Mouse (Mus musculus): ENCODE results near the gene Gucy2e. TPM values are rescaled to one million over a fixed set of nuclear protein-coding genes. Genes with fewer than 3 reads are reported as not detected.

The Gucy2e gene
- polyA plus RNA-seq, 1 experiment from 2014 or later = 0.62 TPM

GRCm38 (mm10) chr11:69172606-69173005 is 64.2 kb downstream of the Gucy2e start:
- no peaks in the 10 kb centered on the region for H3K36me3 ChIP-seq
- no peaks in the 10 kb centered on the region for H3K4me1 ChIP-seq
- no peak overlapping the region for H3K9ac ChIP-seq
- H3K4me3 ChIP-seq = no peak overlapping the region
- H3K4me2 ChIP-seq = no peak overlapping the region
- no peak overlapping the region for H3K27ac ChIP-seq
- no peaks in the 10 kb centered on the region for H3K9me3 ChIP-seq
- no peaks in the 10 kb centered on the region for H3K27me3 ChIP-seq
- no peak for ATAC-seq (ENCODE audit: insufficient number of reproducible peaks, insufficient read depth, low FRiP score, low TSS enrichment, low read depth)
- 89% methylated on average over 2 of the region's 2 CpGs for WGBS

GRCm38 (mm10) chr11:69171626-69172025 is 65.2 kb downstream of the Gucy2e start:
- no peaks in the 10 kb centered on the region for H3K4me1 ChIP-seq
- no peak overlapping the region for H3K9ac ChIP-seq
- H3K4me2 ChIP-seq = no peak overlapping the region
- 30% methylated on average over 7 of the region's 7 CpGs for WGBS
- H3K36me3 ChIP-seq = no peaks in the 10 kb centered on the region
- no peak overlapping the region for H3K27ac ChIP-seq
- no peaks in the 10 kb centered on the region for H3K9me3 ChIP-seq
- no peak overlapping the region for H3K4me3 ChIP-seq
- H3K27me3 ChIP-seq = no peaks in the 10 kb centered on the region
- ATAC-seq (ENCODE audit: insufficient number of reproducible peaks, insufficient read depth, low FRiP score, low TSS enrichment, low read depth) = no peak

GRCm38 (mm10) chr11:69169313-69169712 is 67.5 kb downstream of the Gucy2e start:
- H3K9me3 ChIP-seq = no peaks in the 10 kb centered on the region
- no peak for ATAC-seq (ENCODE audit: insufficient number of reproducible peaks, insufficient read depth, low FRiP score, low TSS enrichment, low read depth)
- 82% methylated on average over 12 of the region's 12 CpGs for WGBS

More at GRCm38 (mm10) chr11:69169313-69169712, 67.5 kb downstream of the Gucy2e start:
- H3K4me3 ChIP-seq = no peak overlapping the region
- peaks cover 16% of the 10 kb centered on the region; the same call in 1 of the 2 replicates for H3K27me3 ChIP-seq
- no peaks in the 10 kb centered on the region for H3K36me3 ChIP-seq
- H3K9ac ChIP-seq = no peak overlapping the region
- no peak overlapping the region for H3K27ac ChIP-seq
- H3K4me2 ChIP-seq = no peak overlapping the region
- no peaks in the 10 kb centered on the region for H3K4me1 ChIP-seq

Other genes with a start within 250 kb of the Gucy2e start
- gene Pfas, start 228.6 kb downstream of the Gucy2e start, polyA plus RNA-seq (2015; fragmentation: Nextera tagmentation; extraction: Ambion mirVana) = 42.7 and 44.4 TPM in 2 replicates
- 53.5 and 55.8 TPM in 2 replicates for gene Ctc1, start 221.1 kb downstream of the Gucy2e start, polyA plus RNA-seq (2015; fragmentation: Nextera tagmentation; extraction: Ambion mirVana)
- 152 and 153 TPM in 2 replicates for gene Aurkb, start 191.4 kb downstream of the Gucy2e start, polyA plus RNA-seq (2015; fragmentation: Nextera tagmentation; extraction: Ambion mirVana)
- 8.9 and 10.3 TPM in 2 replicates for gene Borcs6, start 177.3 kb downstream of the Gucy2e start, polyA plus RNA-seq (2015; fragmentation: Nextera tagmentation; extraction: Ambion mirVana)
- 47.2 and 48.2 TPM in 2 replicates for gene Tmem107, start 166.2 kb downstream of the Gucy2e start, polyA plus RNA-seq (2015; fragmentation: Nextera tagmentation; extraction: Ambion mirVana)
- 91.5 and 101 TPM in 2 replicates for gene Vamp2, start 148.5 kb downstream of the Gucy2e start, polyA plus RNA-seq (2015; fragmentation: Nextera tagmentation; extraction: Ambion mirVana)
- gene Per1, start 141.8 kb downstream of the Gucy2e start, polyA plus RNA-seq (2015; fragmentation: Nextera tagmentation; extraction: Ambion mirVana) = 11.1 and 11.5 TPM in 2 replicates
- gene Hes7, start 116.6 kb downstream of the Gucy2e start, polyA plus RNA-seq (2015; fragmentation: Nextera tagmentation; extraction: Ambion mirVana) = 0.44 and 0.47 TPM in 2 replicates
- gene 9130213A22Rik, start 114.4 kb downstream of the Gucy2e start, polyA plus RNA-seq (2015; fragmentation: Nextera tagmentation; extraction: Ambion mirVana) = 0.13 and 0.17 TPM in 2 replicates
- 1.1 TPM in 2 replicates for gene Aloxe3, start 111.1 kb downstream of the Gucy2e start, polyA plus RNA-seq (2015; fragmentation: Nextera tagmentation; extraction: Ambion mirVana)
- gene Alox12b, start 80.0 kb downstream of the Gucy2e start, polyA plus RNA-seq (2015; fragmentation: Nextera tagmentation; extraction: Ambion mirVana) = 0.21 TPM in 1 of 2 replicates, not detected in the other
- 0.23 and 0.52 TPM in 2 replicates for gene Alox8, start 39.2 kb downstream of the Gucy2e start, polyA plus RNA-seq (2015; fragmentation: Nextera tagmentation; extraction: Ambion mirVana)
- 30.4 and 33.8 TPM in 2 replicates for gene Cntrob, start 86.7 kb upstream of the Gucy2e start, polyA plus RNA-seq (2015; fragmentation: Nextera tagmentation; extraction: Ambion mirVana)
- gene Trappc1, start 86.9 kb upstream of the Gucy2e start, polyA plus RNA-seq (2015; fragmentation: Nextera tagmentation; extraction: Ambion mirVana) = 177 and 187 TPM in 2 replicates
- gene Kcnab3, start 89.2 kb upstream of the Gucy2e start, polyA plus RNA-seq (2015; fragmentation: Nextera tagmentation; extraction: Ambion mirVana) = 1.8 and 2.5 TPM in 2 replicates
- 24.7 and 26.4 TPM in 2 replicates for gene Rnf227, start 103.4 kb upstream of the Gucy2e start, polyA plus RNA-seq (2015; fragmentation: Nextera tagmentation; extraction: Ambion mirVana)
- 135 and 142 TPM in 2 replicates for gene Chd3, start 132.4 kb upstream of the Gucy2e start, polyA plus RNA-seq (2015; fragmentation: Nextera tagmentation; extraction: Ambion mirVana)
- 145 and 150 TPM in 2 replicates for gene Naa38, start 158.5 kb upstream of the Gucy2e start, polyA plus RNA-seq (2015; fragmentation: Nextera tagmentation; extraction: Ambion mirVana)
- gene Cyb5d1, start 158.6 kb upstream of the Gucy2e start, polyA plus RNA-seq (2015; fragmentation: Nextera tagmentation; extraction: Ambion mirVana) = 43.4 and 46.5 TPM in 2 replicates
- gene Tmem88, start 161.2 kb upstream of the Gucy2e start, polyA plus RNA-seq (2015; fragmentation: Nextera tagmentation; extraction: Ambion mirVana) = 13.2 and 16.4 TPM in 2 replicates
- gene Kdm6b, start 176.6 kb upstream of the Gucy2e start, polyA plus RNA-seq (2015; fragmentation: Nextera tagmentation; extraction: Ambion mirVana) = 41.3 and 43.1 TPM in 2 replicates